14 mouse cellular contexts compared by ENCODE assay signal in the genomic region with DNA sequence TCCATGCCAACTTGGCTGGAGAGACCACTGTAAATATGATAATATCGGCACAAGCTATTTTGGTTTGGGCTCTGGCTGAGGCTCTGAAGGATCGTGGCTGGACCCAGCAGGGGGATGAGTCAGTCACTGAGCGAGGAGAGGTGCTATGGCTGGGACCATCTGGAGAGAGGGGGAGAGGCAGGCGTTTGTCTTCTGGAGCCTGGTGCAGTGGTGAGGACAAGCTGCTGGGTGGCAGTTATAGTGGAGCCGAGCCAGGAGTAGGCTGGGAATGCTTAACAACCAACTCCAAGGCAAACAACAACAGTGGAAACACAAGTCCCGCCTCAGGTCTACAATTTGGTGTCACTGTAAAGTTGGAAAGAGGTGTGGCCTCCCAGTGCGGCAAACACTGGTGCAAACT. TPM values are rescaled to one million over a fixed set of nuclear protein-coding genes. Genes with fewer than 3 reads are reported as not detected.
DNase-seq lines count a peak whose midpoint lies in the region; ATAC-seq and TF ChIP-seq lines count a peak whose summit lies in the region.
"Had no signal": no experiment of that assay in that cellular context is flagged by ENCODE, and none has a peak within 500 bp of the region (broad histone marks: within the 10 kb centered on the region; RNA-seq: fewer than 3 reads in every experiment).

No protein-coding gene starts in this region.

- H3K9me3 ChIP-seq in limb, embryonic 15.5 days = no peaks in the 10 kb centered on the region
- no peaks in the 10 kb centered on the region for H3K9me3 ChIP-seq in limb, embryonic 10.5 days (replicated peaks)
- H3K9me3 ChIP-seq in intestine, embryonic 15.5 days = no peaks in the 10 kb centered on the region
- H3K9me3 ChIP-seq: embryonic facial prominence, embryonic 10.5 days; midbrain, embryonic 10.5 days had no signal

- no peak for DNase-seq in limb, embryonic 10.5 days (ENCODE audit: low spot score)
- DNase-seq in cerebellum, postnatal 36 days = peak; percentile 45 to 50
- peak; percentile 49 to 74 for DNase-seq in left cerebral cortex, adult 2 months (ENCODE audit: extremely low spot score in 1 of 2, low spot score in 2 of 2)
- peak; percentile 83 for DNase-seq in telencephalon, adult 2 months (ENCODE audit: low read depth, low spot score)
- no peak for DNase-seq in adrenal gland, postnatal 25 days
- DNase-seq in spleen, postnatal 4 days (ENCODE audit: low spot score in 2 of 2) = no peak
- DNase-seq: adrenal gland, adult 8-10 months; gastrocnemius, postnatal 14 days had no signal

- H3K4me2 ChIP-seq in limb, embryonic 15.5 days = no peak overlapping the region
- no peak overlapping the region for H3K4me2 ChIP-seq in intestine, embryonic 15.5 days (replicated peaks)

- no peak overlapping the region for H3K9ac ChIP-seq in limb, embryonic 15.5 days
- H3K9ac ChIP-seq in intestine, embryonic 15.5 days = no peak overlapping the region

- no peaks in the 10 kb centered on the region for H3K36me3 ChIP-seq in limb, embryonic 15.5 days
- H3K36me3 ChIP-seq in limb, embryonic 10.5 days = no peaks in the 10 kb centered on the region
- H3K36me3 ChIP-seq in intestine, embryonic 15.5 days = no peaks in the 10 kb centered on the region
- H3K36me3 ChIP-seq: embryonic facial prominence, embryonic 10.5 days; midbrain, embryonic 10.5 days had no signal

- intact Hi-C loops in left cerebral cortex, adult 2 months (cut with DNase I) = loop anchor here (1.0 to 2.0 kb wide), 3 partner anchors 36 to 74 kb away; a partner anchor contains a TSS

- WGBS in limb, embryonic 15.5 days = 61% methylated on average over 7 of the region's 7 CpGs
- WGBS in limb, embryonic 10.5 days = 64% methylated on average over 7 of the region's 7 CpGs
- WGBS in intestine, embryonic 15.5 days = 69% methylated on average over 7 of the region's 7 CpGs

- 0 out of 2 replicates have a peak, but pooled peaks have one; percentile 63 for ATAC-seq in limb, embryonic 15.5 days (ENCODE audit: insufficient number of reproducible peaks, low FRiP score, low TSS enrichment, low read depth)
- ATAC-seq in intestine, embryonic 15.5 days = no peak
- ATAC-seq: inflammation-experienced regulatory T-cells, adult 6 months had no signal

- TF ChIP-seq CTCF in left cerebral cortex, adult 2 months (IDR thresholded peaks at IDR 0.05) = no peak

- no peak overlapping the region for H3K4me3 ChIP-seq in limb, embryonic 15.5 days
- H3K4me3 ChIP-seq in limb, embryonic 10.5 days = no peak overlapping the region
- no peak overlapping the region for H3K4me3 ChIP-seq in left cerebral cortex, adult 2 months
- no peak overlapping the region for H3K4me3 ChIP-seq in intestine, embryonic 15.5 days (replicated peaks)
- H3K4me3 ChIP-seq: embryonic facial prominence, embryonic 10.5 days; midbrain, embryonic 10.5 days had no signal

- H3K27ac ChIP-seq in limb, embryonic 15.5 days = no peak overlapping the region
- no peak overlapping the region for H3K27ac ChIP-seq in limb, embryonic 10.5 days
- peak overlapping the region; percentile 36; the same call in 1 of the 2 replicates for H3K27ac ChIP-seq in left cerebral cortex, adult 2 months
- no peak overlapping the region for H3K27ac ChIP-seq in intestine, embryonic 15.5 days
- H3K27ac ChIP-seq: embryonic facial prominence, embryonic 10.5 days; midbrain, embryonic 10.5 days had no signal

- H3K27me3 ChIP-seq in limb, embryonic 15.5 days = no peaks in the 10 kb centered on the region
- no peaks in the 10 kb centered on the region for H3K27me3 ChIP-seq in limb, embryonic 10.5 days (ENCODE audit: low read depth, poor library complexity, severe bottlenecking)
- H3K27me3 ChIP-seq in intestine, embryonic 15.5 days (replicated peaks) = no peaks in the 10 kb centered on the region

- H3K4me1 ChIP-seq in limb, embryonic 15.5 days = no peaks in the 10 kb centered on the region
- peaks cover under 1% of the 10 kb centered on the region; the same call in 1 of the 2 replicates for H3K4me1 ChIP-seq in limb, embryonic 10.5 days
- H3K4me1 ChIP-seq in intestine, embryonic 15.5 days (replicated peaks) = no peaks in the 10 kb centered on the region
- H3K4me1 ChIP-seq: embryonic facial prominence, embryonic 10.5 days; midbrain, embryonic 10.5 days had no signal

RNA-seq across cellular contexts. Expression of a gene that starts 55.8 kb away (rescaled TPM):
- 0.02 and 0.09 TPM in 2 replicates for polyA plus RNA-seq in limb, embryonic 15.5 days (2015; fragmentation: Nextera tagmentation; extraction: Ambion mirVana)
- polyA plus RNA-seq in limb, embryonic 10.5 days (2016; fragmentation: Nextera tagmentation; extraction: Ambion mirVana) = 0.09 and 0.15 TPM in 2 replicates
- 10 to 100 TPM; 61.3 to 62.1 TPM for total RNA-seq in left cerebral cortex, adult 2 months (2021)
- total RNA-seq in adrenal gland, postnatal 25 days (2021) = 3.0 and 4.3 TPM in 2 replicates
- 0.92 and 0.99 TPM in 2 replicates for polyA plus RNA-seq in intestine, embryonic 15.5 days (2015; fragmentation: Nextera tagmentation; extraction: Ambion mirVana)
- total RNA-seq: liver, adult 2 months had no signal
- polyA plus RNA-seq: liver, adult 2 months had no signal

Comparison
In these comparisons a context has a peak if more than half of its experiments do, and no peak if none do; other contexts are left out.
1. DNase-seq: peak in cerebellum, postnatal 36 days (2 of 2), left cerebral cortex, adult 2 months (2 of 2) and telencephalon, adult 2 months (single experiment); none in limb, embryonic 10.5 days (single experiment), adrenal gland, postnatal 25 days (single experiment) and spleen, postnatal 4 days (0 of 2).